In the genomic region with DNA sequence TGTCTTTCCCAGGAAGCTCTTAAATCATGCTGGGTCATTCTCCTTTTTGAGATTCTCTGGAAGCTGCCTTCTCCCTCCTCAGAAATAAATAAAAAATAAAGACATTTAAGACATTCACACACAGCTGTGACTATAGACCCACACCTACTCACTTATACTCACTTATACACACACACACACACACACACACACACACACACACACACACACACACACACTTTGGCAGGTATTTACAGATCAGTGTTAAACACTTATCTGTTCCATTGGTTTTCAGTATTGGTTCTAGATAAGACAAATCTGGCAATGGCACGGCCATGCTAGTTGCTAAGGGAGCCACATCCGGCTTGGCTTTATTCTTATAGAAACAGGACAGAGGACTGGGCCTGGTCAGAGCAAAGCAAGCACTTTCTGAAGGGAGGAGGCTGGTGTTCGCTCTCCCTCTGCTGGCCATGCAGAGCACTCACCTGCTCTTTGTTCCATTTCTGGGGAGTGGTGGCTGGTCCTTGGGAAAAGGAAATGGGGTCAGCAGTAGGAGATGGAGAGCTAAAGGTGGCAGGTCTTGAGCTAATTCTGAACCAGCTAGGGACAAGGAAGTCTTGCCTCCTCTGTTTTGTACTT, we compare ENCODE assay signal across 8 mouse cellular contexts.
A peak's percentile ranks its signal among the peaks of the same experiment; 100 is the strongest.
DNase-seq lines count a peak whose midpoint lies in the region; ATAC-seq and TF ChIP-seq lines count a peak whose summit lies in the region.

No protein-coding gene starts in this region.

- H3K9me3 ChIP-seq in kidney, embryonic 16.5 days (ENCODE audit: low read length) = no peaks in the 10 kb centered on the region
- H3K9me3 ChIP-seq in liver, postnatal 0 days (ENCODE audit: low read length) = no peaks in the 10 kb centered on the region

- no peak overlapping the region for H3K9ac ChIP-seq in kidney, embryonic 16.5 days (replicated peaks; ENCODE audit: low read length)
- no peak overlapping the region for H3K9ac ChIP-seq in liver, postnatal 0 days (replicated peaks)

- H3K4me2 ChIP-seq in kidney, embryonic 16.5 days (replicated peaks; ENCODE audit: low read depth, low read length) = no peak overlapping the region
- no peak overlapping the region for H3K4me2 ChIP-seq in liver, postnatal 0 days (ENCODE audit: low read depth, low read length)

- peak; percentile 84 for ATAC-seq in kidney, embryonic 16.5 days (ENCODE audit: low FRiP score, low TSS enrichment)
- 0 out of 2 replicates have a peak, but pooled peaks have one; percentile 47 for ATAC-seq in liver, postnatal 0 days

- H3K27me3 ChIP-seq in kidney, embryonic 16.5 days (ENCODE audit: insufficient read depth, low read length) = no peaks in the 10 kb centered on the region
- H3K27me3 ChIP-seq in liver, postnatal 0 days (ENCODE audit: insufficient read depth, low read length) = no peaks in the 10 kb centered on the region

- H3K4me1 ChIP-seq in kidney, embryonic 16.5 days (ENCODE audit: insufficient read depth, low read length) = no peaks in the 10 kb centered on the region
- no peaks in the 10 kb centered on the region for H3K4me1 ChIP-seq in liver, postnatal 0 days (ENCODE audit: insufficient read depth)
- peaks cover 2% of the 10 kb centered on the region for H3K4me1 ChIP-seq in olfactory bulb, adult 2 months (ENCODE audit: control insufficient read depth, insufficient read depth, low read length)

- no peak overlapping the region for H3K4me3 ChIP-seq in kidney, embryonic 16.5 days (ENCODE audit: low read length)
- H3K4me3 ChIP-seq in liver, postnatal 0 days (ENCODE audit: low read depth, low read length) = no peak overlapping the region
- no peak overlapping the region for H3K4me3 ChIP-seq in olfactory bulb, adult 2 months (ENCODE audit: insufficient read depth, low read depth, low read length)

- no peak overlapping the region for H3K27ac ChIP-seq in kidney, embryonic 16.5 days (ENCODE audit: low read length)
- H3K27ac ChIP-seq in liver, postnatal 0 days (ENCODE audit: low read depth) = no peak overlapping the region
- no peak overlapping the region for H3K27ac ChIP-seq in olfactory bulb, adult 2 months (ENCODE audit: insufficient read depth, low read depth, low read length)

- WGBS in kidney, embryonic 16.5 days = 10% methylated on average over 3 of the region's 3 CpGs
- 22% methylated on average over 3 of the region's 3 CpGs for WGBS in liver, postnatal 0 days (ENCODE audit: insufficient replicate concordance)
- WGBS in olfactory bulb, adult 2 months = 58% methylated on average over 3 of the region's 3 CpGs

- DNase-seq in right cerebral cortex, adult 18-20 months = peak; percentile 50
- DNase-seq in right cerebral cortex, postnatal 25 days = no peak
- peak; percentile 49 for DNase-seq in cerebellum, adult 11-12 months
- DNase-seq in forelimb bud, embryonic 11.5 days (ENCODE audit: low read depth, low spot score) = peak; percentile 62
- peak; percentile 22 for DNase-seq in liver, postnatal 0 days
- no peak for DNase-seq in gastrocnemius, postnatal 25 days

- TF ChIP-seq POLR2A in olfactory bulb, adult 2 months (IDR thresholded peaks at IDR 0.05; ENCODE audit: insufficient read depth, low read depth, low read length) = no peak

- peak; percentile 69 for TF ChIP-seq CTCF in liver, postnatal 0 days (IDR thresholded peaks at IDR 0.05; ENCODE audit: low read depth)
- TF ChIP-seq CTCF in olfactory bulb, adult 2 months (IDR thresholded peaks at IDR 0.05; ENCODE audit: insufficient read depth, low read depth, low read length) = 0 out of 2 replicates have a peak, but pooled peaks have one; percentile 27

- H3K36me3 ChIP-seq in kidney, embryonic 16.5 days (ENCODE audit: insufficient read depth, low read length) = no peaks in the 10 kb centered on the region
- H3K36me3 ChIP-seq in liver, postnatal 0 days (replicated peaks; ENCODE audit: insufficient read depth, low read length) = no peaks in the 10 kb centered on the region

- TF ChIP-seq EP300 in liver, postnatal 0 days (IDR thresholded peaks at IDR 0.05; ENCODE audit: low read depth) = no peak

Comparison
In these comparisons a context has a peak if more than half of its experiments do, and no peak if none do; other contexts are left out.
1. DNase-seq: peak in right cerebral cortex, adult 18-20 months (single experiment), cerebellum, adult 11-12 months (single experiment), forelimb bud, embryonic 11.5 days (single experiment) and liver, postnatal 0 days (single experiment); none in right cerebral cortex, postnatal 25 days (single experiment) and gastrocnemius, postnatal 25 days (single experiment).